Mouse (Mus musculus) myocyte (in vitro differentiated cells): ENCODE measurements at regions not wholly inside any gene's neighbourhood (a gene's known extent, or its start where the extent isn't known, plus 50 kb on each side); places are given as distances from the start of the nearest gene placed in this dataset.

Experiments used
- H3K27me3 ChIP-seq: one replicate; pipeline ENCODE4 v1.6.1; 2011; ENCODE audit not compliant: control insufficient read depth, insufficient read depth, insufficient read length
- H3K36me3 ChIP-seq: one replicate; pipeline ENCODE4 v1.6.1; 2011; ENCODE audit not compliant: control insufficient read depth, insufficient read depth
- H3K4me2 ChIP-seq: one replicate; pipeline ENCODE4 v1.6.1; 2011; ENCODE audit warnings: low read depth, control low read depth
- H3K4me3 ChIP-seq: one replicate; pipeline ENCODE4 v1.5.1; 2011; ENCODE audit warnings: mild to moderate bottlenecking, control low read depth, moderate library complexity
- H3K79me2 ChIP-seq: one replicate; pipeline ENCODE4 v1.6.1; 2011; ENCODE audit not compliant: control insufficient read depth, insufficient read depth
- H3ac ChIP-seq: one replicate; pipeline ENCODE4 v1.6.1; 2011; ENCODE audit not compliant: control insufficient read depth, insufficient read length
- CEBPB ChIP-seq: IDR thresholded peaks from 2 replicates; pipeline ENCODE4 v1.6.1; 2011; ENCODE audit warnings: mild to moderate bottlenecking, moderate library complexity; ENCODE audit not compliant: poor library complexity, insufficient read depth, severe bottlenecking
- E2F4 ChIP-seq: IDR thresholded peaks from one replicate; pipeline ENCODE4 v1.6.1; 2011; ENCODE audit warnings: mild to moderate bottlenecking, control low read depth, moderate library complexity; ENCODE audit not compliant: insufficient read depth
- MAX ChIP-seq: IDR thresholded peaks from one replicate; pipeline ENCODE4 v1.6.1; 2011; ENCODE audit warnings: low read depth, mild to moderate bottlenecking, control low read depth
- MYOD1 ChIP-seq, 3 experiments: IDR thresholded peaks; one replicate each; pipeline ENCODE4 v1.6.1; 2011; ENCODE audit warnings: control low read depth in 2 of 3, low read depth in 2 of 3, mild to moderate bottlenecking in 2 of 3, moderate library complexity in 1 of 3; ENCODE audit not compliant: insufficient read length in 2 of 3, control insufficient read depth in 1 of 3
- MYOG ChIP-seq, 3 experiments: IDR thresholded peaks; one replicate each; pipeline ENCODE4 v1.6.1; 2011; ENCODE audit warnings: control low read depth in 2 of 3, low read depth in 2 of 3, mild to moderate bottlenecking in 2 of 3; ENCODE audit not compliant: insufficient read length in 2 of 3, control insufficient read depth in 1 of 3, insufficient read depth in 1 of 3
- POLR2A ChIP-seq: IDR thresholded peaks from one replicate; pipeline ENCODE4 v1.6.1; 2011; ENCODE audit warnings: low read depth, mild to moderate bottlenecking, control low read depth, moderate library complexity; ENCODE audit not compliant: insufficient read length
- POLR2AphosphoS2 ChIP-seq: IDR thresholded peaks from one replicate; pipeline ENCODE4 v1.6.1; 2011; ENCODE audit warnings: low read depth, control low read depth; ENCODE audit not compliant: insufficient read length
- REST ChIP-seq: IDR thresholded peaks from one replicate; pipeline ENCODE4 v1.6.1; 2011; ENCODE audit warnings: mild to moderate bottlenecking, control low read depth, moderate library complexity; ENCODE audit not compliant: insufficient read depth, insufficient read length
- SRF ChIP-seq: IDR thresholded peaks from one replicate; pipeline ENCODE4 v1.6.1; 2011; ENCODE audit warnings: low read depth; ENCODE audit not compliant: control insufficient read depth, insufficient read length
- TCF12 ChIP-seq: IDR thresholded peaks from one replicate; pipeline ENCODE4 v1.6.1; 2011; ENCODE audit warnings: mild to moderate bottlenecking, control low read depth; ENCODE audit not compliant: poor library complexity, insufficient read depth, severe bottlenecking
- TCF3 ChIP-seq: IDR thresholded peaks from one replicate; pipeline ENCODE4 v1.6.1; 2011; ENCODE audit warnings: low read depth, control low read depth; ENCODE audit not compliant: insufficient read length
- USF1 ChIP-seq: IDR thresholded peaks from one replicate; pipeline ENCODE4 v1.6.1; 2011; ENCODE audit warnings: low read depth, mild to moderate bottlenecking, control low read depth, moderate library complexity

GRCm38 (mm10) chr13:107179551-107179950 is 157.6 kb upstream of the Kif2a start:
- TF ChIP-seq TCF12 (no peak), E2F4 (no peak), MYOG (IDR thresholded peaks at IDR 0.05; ENCODE audit: control insufficient read depth in 1 of 3, insufficient read depth in 1 of 3, insufficient read length in 2 of 3, low read depth in 2 of 3) (no peak), MAX (no peak), TCF3 (no peak), CEBPB (no peak), POLR2A (no peak), USF1 (no peak), POLR2AphosphoS2 (no peak), REST (no peak), SRF (no peak), MYOD1 (IDR thresholded peaks at IDR 0.05; ENCODE audit: control insufficient read depth in 1 of 3, insufficient read length in 2 of 3, low read depth in 2 of 3) (no peak)

GRCm38 (mm10) chr13:107177595-107177994 is 155.7 kb upstream of the Kif2a start:
- Histone ChIP-seq H3K4me3 (no peak overlapping the region), H3K79me2 (no peaks in the 10 kb centered on the region), H3ac (no peak overlapping the region), H3K36me3 (no peaks in the 10 kb centered on the region), H3K4me2 (no peak overlapping the region), H3K27me3 (no peaks in the 10 kb centered on the region)
- TF ChIP-seq SRF = no peak
- TF ChIP-seq TCF3 = no peak
- no peak for TF ChIP-seq MYOG (IDR thresholded peaks at IDR 0.05; ENCODE audit: control insufficient read depth in 1 of 3, insufficient read depth in 1 of 3, insufficient read length in 2 of 3, low read depth in 2 of 3)

More at GRCm38 (mm10) chr13:107179551-107179950, 157.6 kb upstream of the Kif2a start:
- H3K4me2 ChIP-seq = no peak overlapping the region
- H3ac ChIP-seq = no peak overlapping the region
- H3K79me2 ChIP-seq = no peaks in the 10 kb centered on the region
- H3K36me3 ChIP-seq = no peaks in the 10 kb centered on the region
- no peaks in the 10 kb centered on the region for H3K27me3 ChIP-seq
- H3K4me3 ChIP-seq = no peak overlapping the region

- no peak for TF ChIP-seq SRF
- TF ChIP-seq MYOD1 (IDR thresholded peaks at IDR 0.05; ENCODE audit: control insufficient read depth in 1 of 3, insufficient read length in 2 of 3, low read depth in 2 of 3) = no peak
- H3K27me3 ChIP-seq = no peaks in the 10 kb centered on the region
- H3K4me3 ChIP-seq = no peak overlapping the region
- no peak overlapping the region for H3K4me2 ChIP-seq
- no peak overlapping the region for H3ac ChIP-seq
- H3K36me3 ChIP-seq = no peaks in the 10 kb centered on the region
- H3K79me2 ChIP-seq = no peaks in the 10 kb centered on the region
These were observed 154.0 kb upstream of the Kif2a start for GRCm38 (mm10) chr13:107175891-107176290.

- TF ChIP-seq MYOG (IDR thresholded peaks at IDR 0.05; ENCODE audit: control insufficient read depth in 1 of 3, insufficient read depth in 1 of 3, insufficient read length in 2 of 3, low read depth in 2 of 3) (no peak), TCF12 (no peak), SRF (no peak)
- peaks cover 4% of the 10 kb centered on the region for H3K27me3 ChIP-seq
- no peaks in the 10 kb centered on the region for H3K79me2 ChIP-seq
- peak overlapping the region; percentile 56 for H3K4me2 ChIP-seq
- no peaks in the 10 kb centered on the region for H3K36me3 ChIP-seq
- no peak overlapping the region for H3K4me3 ChIP-seq
- no peak overlapping the region for H3ac ChIP-seq
These were observed 146.7 kb upstream of the Kif2a start for GRCm38 (mm10) chr13:107168599-107169149.

- H3K4me3 ChIP-seq = no peak overlapping the region
- peak overlapping the region; percentile 56 for H3K4me2 ChIP-seq
- H3K79me2 ChIP-seq = no peaks in the 10 kb centered on the region
- no peaks in the 10 kb centered on the region for H3K36me3 ChIP-seq
- no peak overlapping the region for H3ac ChIP-seq
- peaks cover 4% of the 10 kb centered on the region for H3K27me3 ChIP-seq
- TF ChIP-seq REST (no peak), MYOD1 (IDR thresholded peaks at IDR 0.05; ENCODE audit: control insufficient read depth in 1 of 3, insufficient read length in 2 of 3, low read depth in 2 of 3) (no peak), MYOG (IDR thresholded peaks at IDR 0.05; ENCODE audit: control insufficient read depth in 1 of 3, insufficient read depth in 1 of 3, insufficient read length in 2 of 3, low read depth in 2 of 3) (no peak), E2F4 (no peak), TCF3 (no peak), USF1 (no peak), POLR2AphosphoS2 (no peak), POLR2A (no peak), SRF (no peak)
These were observed 146.1 kb upstream of the Kif2a start for GRCm38 (mm10) chr13:107167856-107168598.
